Mouse (Mus musculus) adrenal gland (tissue): ENCODE measurements around the gene Calm1.

Source experiments
- intact Hi-C: fragments of 180-260 bp; cut with DNase I; formaldehyde crosslinking; loops from one replicate; pipeline ENCODE4 v1.15.1; 2025
- long read RNA-seq, 2 experiments: library from polyadenylated mRNA; unstranded; transcript quantifications; one replicate each; pipeline ENCODE4 v2.0.0; 2020; ENCODE audit warnings: borderline replicate concordance in 1 of 2; ENCODE audit not compliant: insufficient replicate concordance in 1 of 2

The Calm1 gene
- long read RNA-seq, experiment 1, full-length matches to known transcripts: 768 of 820 reads
- long read RNA-seq, experiment 1, partial matches to known transcripts: 15 of 820 reads
- long read RNA-seq, experiment 1, other reads (novel, unspliced or antisense): 37 of 820 reads
- long read RNA-seq, experiment 2, full-length matches to known transcripts: 783 of 846 reads
- long read RNA-seq, experiment 2, partial matches to known transcripts: 47 of 846 reads
- long read RNA-seq, experiment 2, other reads (novel, unspliced or antisense): 16 of 846 reads

DNA sequence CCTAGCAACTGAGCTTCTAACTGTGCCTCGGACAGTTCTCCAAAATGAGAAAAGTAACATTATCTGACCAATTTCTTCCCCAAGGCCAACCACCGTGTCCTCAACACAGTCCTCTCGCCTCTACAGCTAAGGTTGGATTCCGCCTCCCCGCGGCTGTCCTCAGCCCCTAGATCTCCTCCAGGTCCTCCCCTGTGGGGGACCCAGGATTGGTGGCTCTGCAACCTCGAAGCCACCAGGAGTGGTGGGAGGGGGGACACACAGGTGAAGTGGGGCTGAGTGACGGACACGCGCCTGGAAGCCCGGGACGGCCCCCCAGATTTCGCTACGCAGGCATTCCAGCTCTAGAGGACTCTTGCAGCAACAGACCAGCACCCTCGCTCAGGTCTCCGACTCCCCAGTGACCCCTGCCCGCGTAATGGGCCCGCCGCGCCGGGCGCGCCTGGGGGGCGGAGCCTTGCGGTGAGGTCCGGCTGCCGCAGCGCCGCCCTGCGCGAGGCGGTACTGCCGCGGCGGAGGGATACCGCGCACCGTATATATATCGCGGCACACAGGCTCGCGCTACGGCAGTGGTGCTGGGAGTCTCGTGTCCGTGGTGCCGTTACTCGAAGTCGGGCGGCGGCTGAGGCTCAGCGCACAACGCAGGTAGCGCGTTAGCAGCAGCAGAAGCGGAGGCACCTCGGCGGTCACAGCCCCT, at the start of gene Calm1:
TSS of gene Calm1 (plus strand) at position 469 of the 694 bp plus-strand sequence.
- intact Hi-C loops: loop anchor here (5.0 kb wide), 2 partner anchors 67 to 223 kb away; no protein-coding TSS in a partner anchor

DNA sequence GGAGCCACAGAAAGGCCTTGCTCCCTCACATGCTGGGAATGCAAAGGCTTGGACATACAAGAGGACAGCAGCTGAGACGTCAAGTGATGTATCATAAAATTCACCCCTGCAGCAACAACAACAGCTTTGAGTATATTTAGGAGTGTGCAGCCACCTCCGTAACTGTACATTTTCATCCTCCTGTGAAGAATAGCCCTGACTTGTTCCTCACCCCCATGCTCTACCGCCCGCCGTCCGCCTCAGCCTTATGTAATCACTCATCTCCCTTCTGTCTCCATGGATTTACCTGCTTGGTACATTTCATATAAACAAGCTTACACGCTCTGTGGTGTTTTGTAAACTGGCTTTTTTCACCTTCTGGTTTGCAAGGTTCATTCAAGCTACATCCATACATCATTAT, 46.8 kb upstream of the Calm1 start:
- intact Hi-C loops: no loop called here

DNA sequence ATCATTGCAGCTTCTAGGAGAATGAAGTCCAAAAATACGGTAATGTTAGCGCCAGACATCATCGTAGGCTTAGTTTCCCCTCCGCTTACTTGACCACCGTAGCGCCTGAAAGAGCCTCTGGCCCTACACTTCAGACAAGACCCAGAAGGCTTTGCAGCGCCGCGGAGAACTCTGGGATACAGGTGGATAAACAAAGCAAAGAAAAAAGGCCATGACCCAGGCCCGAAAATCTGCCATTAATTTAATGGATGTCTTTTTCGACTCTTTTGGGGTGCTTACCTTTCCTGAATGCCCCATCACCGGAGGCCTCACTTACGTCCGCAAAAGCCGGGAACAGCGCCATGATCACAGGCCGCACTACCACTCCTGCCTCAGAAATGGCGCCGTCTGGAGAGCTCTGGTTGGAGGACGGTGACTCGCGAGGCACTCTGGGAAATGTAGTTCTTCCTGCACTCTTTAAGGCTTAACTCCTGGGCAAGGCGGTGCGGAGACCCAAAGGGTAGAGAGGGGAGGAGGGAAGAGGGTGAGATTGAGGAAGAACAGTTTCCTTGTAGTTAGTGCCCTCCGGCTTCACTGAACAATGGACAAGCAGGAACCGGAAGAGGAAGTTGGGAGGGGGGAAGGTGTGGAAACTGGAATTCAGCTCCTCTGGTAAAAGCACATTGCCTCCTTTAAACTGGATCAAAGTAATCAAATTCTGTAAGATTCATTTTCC, 39.8 kb upstream of the Calm1 start, which contains the start of gene Nrde2:
TSS of gene Nrde2 (minus strand) at position 393 of the 715 bp plus-strand sequence.
- intact Hi-C loops: no loop called here

DNA sequence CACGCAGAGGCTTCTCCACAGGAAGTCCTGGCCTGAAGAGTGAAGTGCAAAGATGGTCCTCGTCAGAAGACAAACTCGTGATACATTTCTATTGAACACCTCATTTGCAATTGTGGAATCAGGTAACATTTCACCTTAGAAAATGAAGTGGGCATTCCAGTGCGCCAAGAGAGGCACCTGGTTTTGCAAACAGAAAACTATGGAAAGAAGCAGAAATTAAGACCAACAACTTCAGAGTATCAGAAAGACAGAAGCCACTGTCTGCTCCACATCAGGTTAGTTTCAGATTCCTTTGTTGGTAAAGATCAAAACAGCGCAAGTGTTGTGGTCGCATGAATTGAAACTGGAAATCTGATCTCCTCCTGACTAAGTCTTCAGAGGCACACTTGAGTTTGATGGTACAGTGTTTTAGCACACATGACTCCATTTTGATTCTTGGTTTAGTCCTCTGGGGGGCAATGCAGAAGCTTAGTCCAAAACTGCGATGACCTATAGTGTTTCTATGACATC, 34.2 kb upstream of the Calm1 start:
- intact Hi-C loops: no loop called here

DNA sequence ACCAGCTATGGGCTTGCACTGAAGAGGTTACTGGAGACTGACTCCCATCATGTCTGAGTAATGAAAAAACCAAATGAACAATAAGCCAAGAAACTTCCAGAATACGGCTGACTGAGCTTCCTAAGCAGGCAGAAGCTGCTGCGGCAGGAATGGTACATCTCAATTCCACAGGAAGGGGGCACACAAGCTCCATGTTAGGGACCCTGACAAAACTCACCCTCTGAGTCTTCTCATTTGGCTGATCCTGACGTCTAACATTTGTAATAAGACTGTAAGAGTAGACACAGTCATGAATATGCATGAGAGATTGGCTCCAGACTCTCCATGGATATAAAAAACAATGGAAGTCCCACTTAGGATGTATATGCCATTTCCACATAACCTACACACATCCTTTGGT, 33.1 kb upstream of the Calm1 start:
- intact Hi-C loops: no loop called here

DNA sequence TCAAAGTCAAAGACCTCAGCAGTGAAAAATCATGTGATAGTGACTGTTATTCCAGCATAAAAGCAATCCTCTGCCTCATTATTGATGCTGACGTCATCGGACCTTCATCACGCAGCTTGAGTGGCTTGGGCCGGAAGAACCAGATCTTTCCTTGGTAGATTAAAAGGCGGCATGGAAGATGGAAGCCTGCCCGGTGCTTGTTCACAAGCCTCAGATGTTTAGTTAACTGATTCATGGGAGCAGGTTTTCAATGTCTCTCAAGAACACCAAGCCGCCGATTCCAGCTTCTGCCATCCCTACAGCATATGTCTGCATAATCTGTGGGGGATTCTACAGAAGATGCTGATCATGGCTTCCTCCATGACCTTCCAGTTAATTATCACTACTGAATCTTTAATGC, 32.3 kb upstream of the Calm1 start:
- intact Hi-C loops: no loop called here

DNA sequence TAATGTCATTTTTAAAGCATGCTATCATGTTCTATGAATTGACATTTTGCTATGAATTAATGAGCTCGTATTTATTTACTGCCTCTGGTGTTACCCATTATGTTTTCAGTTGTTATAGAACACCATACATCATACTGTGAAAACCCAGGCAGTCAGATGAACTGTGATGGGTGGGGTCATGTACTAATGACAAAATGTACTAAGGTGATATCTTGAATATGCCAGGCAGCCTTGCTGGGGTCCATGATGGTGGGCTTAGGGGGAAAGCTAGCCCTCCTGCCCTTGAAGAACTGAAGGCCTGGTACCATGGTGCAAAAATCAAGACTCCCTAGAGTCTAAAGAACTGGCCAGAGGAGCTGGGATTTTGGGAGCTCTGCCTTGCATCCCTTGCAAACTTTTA, 31.7 kb upstream of the Calm1 start:
- intact Hi-C loops: no loop called here

DNA sequence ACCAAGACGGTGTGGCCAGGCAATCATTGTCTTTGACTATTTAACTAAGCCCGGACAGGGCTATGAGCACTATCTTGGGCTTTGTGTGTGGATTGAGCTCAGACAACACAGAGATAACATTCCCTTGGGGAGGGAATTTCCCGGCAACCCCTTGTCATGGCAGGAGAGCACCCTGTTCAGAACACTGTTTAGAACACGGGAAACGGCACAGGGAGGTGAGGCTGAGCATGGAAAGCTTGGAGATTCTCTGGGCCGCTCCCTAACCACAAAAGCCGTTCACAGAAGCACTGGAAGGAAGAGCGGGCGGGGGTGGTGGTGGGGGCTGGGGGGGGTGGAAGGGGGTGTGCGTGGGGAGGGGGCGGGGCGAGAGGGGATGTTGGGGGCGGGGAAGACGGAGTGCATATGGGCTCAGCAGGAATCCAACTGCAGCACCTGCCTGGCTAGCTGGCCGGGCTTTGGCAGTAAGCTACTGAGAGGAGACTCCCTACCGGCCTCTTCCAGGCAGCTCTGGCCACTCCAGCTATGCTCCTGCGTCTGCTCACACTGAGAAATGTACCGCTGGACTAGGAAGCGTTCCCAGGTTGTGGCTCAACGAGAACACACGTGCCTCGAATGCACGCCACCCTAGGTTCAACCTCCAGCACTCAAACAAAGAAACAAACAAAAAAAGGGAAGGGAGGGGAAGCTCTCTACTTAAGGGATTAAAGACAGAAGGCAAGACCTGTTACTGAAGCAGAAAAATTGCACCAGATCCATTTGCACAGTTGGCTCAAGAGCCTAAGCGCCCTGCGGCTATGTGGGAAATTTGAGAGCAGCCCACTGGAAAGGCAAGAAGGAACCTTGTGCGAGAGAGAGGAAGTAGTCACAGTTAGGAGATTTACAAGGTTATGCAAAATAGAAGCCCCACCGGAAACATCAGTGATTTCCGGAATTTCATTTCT, 31.0 kb upstream of the Calm1 start:
- intact Hi-C loops: no loop called here

DNA sequence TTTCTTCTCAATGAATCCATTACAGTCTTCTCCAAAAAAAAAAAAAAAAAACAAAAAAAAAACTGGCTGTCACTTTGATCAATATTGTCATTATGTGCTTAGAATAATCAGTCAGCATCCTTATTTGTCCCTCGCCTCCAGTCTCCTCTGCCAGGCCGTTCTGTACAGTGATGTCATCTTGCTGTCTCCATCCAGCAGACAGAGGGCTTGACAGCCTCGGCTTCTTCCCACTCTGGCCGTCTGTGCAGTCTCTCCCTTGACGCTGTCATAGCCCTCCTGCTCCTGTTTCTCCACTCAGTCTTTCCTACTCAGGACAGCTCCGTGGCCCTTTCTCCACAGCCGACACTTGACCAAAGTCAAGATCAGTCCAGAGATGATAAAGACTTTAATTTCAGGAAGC, 26.8 kb upstream of the Calm1 start:
- intact Hi-C loops: no loop called here

DNA sequence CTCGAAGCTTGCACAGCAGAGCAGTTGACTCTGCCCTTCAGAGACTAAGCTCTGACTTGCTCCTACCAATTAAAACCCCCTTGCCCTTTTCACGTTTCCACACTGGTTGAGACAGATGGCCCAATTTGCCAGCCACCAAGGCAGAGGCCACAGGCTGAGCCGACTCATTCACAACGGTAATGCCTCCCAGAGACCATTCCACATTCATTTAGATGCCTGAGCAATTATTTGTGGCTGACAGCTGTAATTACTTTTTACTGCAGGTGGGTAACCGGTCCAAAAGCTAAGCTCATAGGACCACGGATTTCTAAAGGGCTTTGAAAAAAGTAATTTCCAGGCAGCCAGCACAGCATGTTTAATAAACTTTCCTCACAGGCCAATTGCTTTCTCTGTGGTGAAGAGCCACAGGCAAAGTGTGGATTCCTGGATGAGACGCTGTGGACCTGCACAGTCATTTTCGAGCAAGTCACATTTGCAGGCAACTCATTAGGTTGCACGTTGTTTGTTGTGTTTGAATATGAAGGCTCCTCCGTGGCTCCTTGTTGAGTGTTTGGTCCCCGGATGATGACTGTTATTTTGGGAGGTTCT, 22.7 kb upstream of the Calm1 start:
- intact Hi-C loops: no loop called here

DNA sequence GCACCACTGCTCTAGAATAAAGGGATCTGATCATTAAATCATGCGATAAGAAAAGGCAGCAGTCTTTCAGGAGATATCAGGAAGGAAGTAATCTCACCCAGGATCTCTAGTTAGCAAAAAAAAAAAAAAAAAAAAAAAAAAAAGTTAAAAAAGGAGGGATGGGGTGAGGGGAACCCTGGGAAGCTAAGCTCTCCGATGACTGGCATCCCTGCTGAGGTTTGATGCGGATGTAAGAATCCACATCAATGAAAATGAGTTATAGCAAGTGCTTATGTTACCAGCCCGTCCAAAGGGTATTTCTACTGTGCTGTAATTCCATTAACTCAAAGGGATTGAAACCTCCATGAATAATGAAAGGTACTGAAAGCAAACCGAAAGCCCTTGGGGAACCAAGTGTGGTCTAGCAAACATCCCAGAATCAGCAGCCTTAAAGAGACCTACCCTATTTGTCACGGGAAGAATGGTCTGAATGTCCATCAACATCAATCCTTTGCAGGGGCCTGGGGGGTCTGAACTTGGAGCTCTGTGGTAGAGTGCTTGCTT, 20.3 kb upstream of the Calm1 start:
- intact Hi-C loops: no loop called here

DNA sequence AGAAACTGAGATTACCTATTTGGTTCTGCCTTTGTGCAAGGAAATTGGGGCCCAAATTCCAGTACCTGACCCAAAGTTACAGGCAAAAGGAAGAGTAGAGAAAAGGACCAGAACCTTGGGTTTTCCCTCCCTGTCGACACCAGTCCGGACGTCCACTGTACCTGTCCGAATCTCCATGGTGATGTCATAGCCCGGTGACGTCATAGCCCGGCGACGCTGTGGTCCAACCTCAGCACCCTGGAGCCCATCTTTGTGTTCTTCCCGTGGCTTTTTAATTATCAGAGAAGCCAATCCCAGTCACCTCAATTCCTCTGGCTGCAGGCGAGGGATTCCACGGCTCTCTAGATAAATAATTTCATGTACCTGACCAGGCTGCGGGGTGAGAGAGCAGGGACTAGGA, 18.4 kb upstream of the Calm1 start:
- intact Hi-C loops: loop anchor here (5.0 kb wide), 1 partner anchor 49 kb away; no protein-coding TSS in a partner anchor

DNA sequence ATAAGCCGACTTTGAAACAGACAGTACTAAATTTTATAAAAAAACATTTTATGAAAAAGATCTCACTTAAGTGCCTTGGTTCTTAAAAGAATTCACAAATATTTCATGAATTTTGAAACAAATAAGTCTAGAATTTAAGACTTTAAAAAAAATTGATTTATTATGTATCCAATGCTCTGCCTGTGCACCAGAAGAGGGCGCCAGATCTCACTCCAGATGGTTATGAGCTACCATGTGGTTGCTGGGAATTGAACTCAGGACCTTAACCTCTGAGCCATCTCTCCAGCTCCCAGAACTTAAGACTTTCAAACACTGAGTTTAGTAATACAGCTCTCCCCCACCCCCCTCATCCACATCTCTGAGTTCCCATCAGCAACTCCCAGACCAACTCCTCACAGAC, 16.6 kb upstream of the Calm1 start:
- intact Hi-C loops: loop anchor here (5.0 kb wide), 1 partner anchor 50 kb away; no protein-coding TSS in a partner anchor

DNA sequence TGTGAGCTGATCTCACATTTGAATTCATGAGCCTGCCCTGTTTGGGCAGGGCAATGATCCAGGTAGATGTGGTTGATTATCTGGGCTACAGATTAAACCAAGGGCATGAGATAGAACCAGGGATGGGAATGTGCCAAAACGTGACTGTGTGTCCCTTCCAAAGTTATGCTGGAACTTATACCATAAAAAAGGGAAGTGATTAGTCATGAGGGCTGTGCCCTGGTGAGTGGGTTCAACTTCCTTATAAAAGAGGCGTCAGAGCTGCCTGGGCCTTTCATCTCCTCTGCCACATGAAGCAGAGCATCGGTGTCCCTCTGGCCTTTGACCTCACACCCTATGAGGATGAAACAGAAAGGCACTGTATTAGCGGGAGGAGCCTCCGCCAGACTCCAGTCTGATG, 15.3 kb upstream of the Calm1 start:
- intact Hi-C loops: loop anchor here (5.0 kb wide), 1 partner anchor 52 kb away; no protein-coding TSS in a partner anchor

DNA sequence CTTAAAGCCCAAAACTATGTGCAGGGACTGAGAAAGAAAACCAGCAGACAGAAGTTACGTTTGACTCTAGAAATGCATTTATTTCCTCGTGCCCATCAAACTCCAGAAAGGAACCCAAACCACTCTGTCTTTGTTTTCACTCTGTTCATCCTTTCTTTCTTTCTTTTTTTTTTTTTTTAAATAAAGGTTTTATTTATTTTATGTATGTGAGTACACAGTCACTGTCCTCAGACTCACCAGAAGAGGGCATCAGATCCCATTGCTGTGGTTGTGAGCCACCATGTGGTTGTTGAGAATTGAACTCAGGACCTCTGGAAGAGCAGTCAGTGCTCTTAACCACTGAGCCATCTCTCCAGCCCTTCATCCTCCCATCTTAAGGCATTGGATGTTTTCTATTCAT, 14.3 kb upstream of the Calm1 start:
- intact Hi-C loops: loop anchor here (5.0 kb wide), 1 partner anchor 53 kb away; no protein-coding TSS in a partner anchor

DNA sequence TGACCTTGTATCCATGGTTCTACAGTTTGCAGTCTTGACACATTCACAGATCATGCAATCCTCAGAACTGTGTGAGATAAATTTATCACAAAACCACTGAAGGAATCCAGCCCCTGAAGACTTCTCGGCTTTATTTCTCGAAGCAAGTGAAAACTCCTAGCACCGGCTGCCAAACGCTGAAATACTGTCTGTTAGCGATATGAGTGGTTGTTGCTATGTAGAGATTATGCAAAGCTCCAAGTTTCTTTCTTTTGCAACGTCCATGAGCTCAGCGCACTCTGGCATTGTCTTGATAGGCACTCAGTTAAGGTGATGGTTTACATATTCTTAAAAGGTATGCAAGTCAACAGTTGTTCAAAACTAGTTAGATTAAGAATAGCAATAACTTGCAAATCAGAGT, 13.3 kb upstream of the Calm1 start:
- intact Hi-C loops: no loop called here

DNA sequence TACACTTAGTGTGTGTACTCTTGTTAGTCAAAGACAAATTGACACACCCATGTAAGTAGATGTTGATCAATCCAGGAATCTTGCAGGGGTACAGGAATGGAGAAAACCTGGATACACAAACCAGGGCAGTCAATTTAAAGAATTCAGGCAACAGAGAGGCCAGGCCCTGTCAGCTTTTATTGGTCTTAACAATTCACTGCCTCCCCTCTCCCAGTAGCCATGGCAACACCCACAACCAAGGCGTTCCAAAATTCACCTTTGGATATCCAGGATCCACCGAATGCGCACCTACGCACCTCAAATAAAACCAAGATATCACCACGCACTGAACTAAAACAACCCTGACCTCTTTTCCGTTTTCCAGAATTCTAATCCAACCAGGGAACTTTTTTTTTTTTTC, 12.9 kb upstream of the Calm1 start:
- intact Hi-C loops: no loop called here

DNA sequence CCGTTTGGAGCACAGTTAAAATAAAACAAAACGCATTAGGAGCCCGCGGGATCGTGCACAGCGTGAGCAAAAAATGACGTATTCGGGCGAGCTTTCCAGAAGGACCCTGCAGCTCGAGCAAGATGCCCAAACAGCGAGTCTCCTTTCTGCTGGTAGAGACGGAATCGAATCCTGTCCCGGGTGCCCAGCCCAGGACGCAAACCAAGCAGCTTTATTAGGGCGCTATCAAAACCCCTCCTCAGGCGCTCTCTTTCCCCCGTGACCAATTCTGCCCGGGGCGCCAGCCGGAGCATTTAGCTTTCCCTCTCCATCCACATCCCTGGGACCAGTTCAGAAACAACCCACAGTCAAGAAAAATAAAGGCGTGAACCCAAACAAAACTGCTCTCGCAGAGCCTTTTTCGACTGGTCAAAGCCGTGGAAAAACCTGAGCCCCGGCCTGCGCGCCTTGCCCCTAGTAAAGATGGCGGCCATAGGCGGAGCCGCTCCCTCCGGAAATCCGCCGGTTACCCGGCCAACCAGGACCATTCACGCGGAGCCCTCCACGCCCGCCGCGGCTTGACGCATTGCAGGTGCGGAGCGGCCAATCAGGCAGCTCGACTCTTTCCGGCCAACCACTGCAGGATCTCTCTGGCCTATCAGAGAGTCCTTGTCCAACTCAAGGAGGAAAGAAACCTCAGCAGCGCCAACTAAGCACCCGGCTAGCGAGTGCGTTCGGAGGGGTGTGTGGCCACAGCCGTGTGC, 12.1 kb upstream of the Calm1 start:
- intact Hi-C loops: no loop called here

DNA sequence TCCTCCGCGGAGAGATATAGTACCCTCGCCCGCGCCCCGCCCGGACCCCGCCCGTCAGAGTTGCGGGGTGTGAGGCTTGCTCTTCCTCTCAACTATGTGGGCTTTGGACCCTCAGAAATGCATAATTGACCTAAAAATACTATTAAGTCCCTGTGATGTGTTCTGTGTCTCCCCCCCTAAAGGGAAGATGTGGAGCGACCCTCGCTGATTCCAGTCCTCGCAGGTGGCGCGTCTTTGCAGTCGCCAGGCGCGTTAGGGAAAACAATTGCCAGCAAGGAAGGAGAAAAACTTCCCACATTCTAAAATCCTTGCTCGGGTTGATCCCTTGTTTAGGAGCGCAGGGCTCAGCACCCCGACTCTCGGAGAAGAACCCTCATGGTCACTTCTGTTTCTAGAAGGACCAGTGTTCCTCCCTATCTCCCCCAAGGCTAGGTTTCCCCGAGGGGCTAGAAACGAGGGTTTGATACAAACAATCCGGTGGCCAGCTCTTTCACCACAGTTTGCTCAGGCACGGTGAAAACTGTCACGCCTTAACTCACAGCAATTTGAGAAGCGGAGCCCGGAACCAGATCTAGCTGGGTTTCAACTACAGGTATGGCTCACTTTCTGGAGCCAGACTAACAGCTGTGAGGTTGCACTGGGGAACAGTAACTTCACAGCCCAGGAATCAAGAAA, 11.3 kb upstream of the Calm1 start:
- intact Hi-C loops: no loop called here
